Mouse (Mus musculus) CD4-positive naive resting alpha-beta T cell, adult 57 days (primary cell): ENCODE results near the gene Bicd1. TPM values are rescaled to one million over a fixed set of nuclear protein-coding genes. Genes with fewer than 3 reads are reported as not detected.

Experiments used
- total RNA-seq: library from RNA; stranded (reverse); gene quantifications from one replicate; pipeline ENCODE4 v1.2.4, GENCODE M21; 2023

The Bicd1 gene
- total RNA-seq: 0.56 TPM

GRCm38 (mm10) chr6:149408833-149409332 lies at the start of gene Bicd1:
TSS of gene Bicd1 (plus strand) at chr6:149408886.

Other genes starting within 250 kb of the Bicd1 start
- 34.1 TPM for gene Amn1, start 220.2 kb upstream of the Bicd1 start, total RNA-seq
- gene Resf1, start 99.5 kb upstream of the Bicd1 start, total RNA-seq: 285 TPM